Mouse (Mus musculus) heart, embryonic 15.5 days (tissue): ENCODE results near the gene Tmsb10. TPM values are rescaled to one million over a fixed set of nuclear protein-coding genes. Genes with fewer than 3 reads are reported as not detected.

ENCODE experiments used
- ATAC-seq: fragments of 200-750 bp; cut with Nextera tagmentation; replicated peaks from 2 replicates; pipeline ENCODE4 v1.8.0; 2017; ENCODE audit warnings: low read depth, moderate TSS enrichment; ENCODE audit not compliant: insufficient number of reproducible peaks, insufficient read depth, low FRiP score
- H3K27ac ChIP-seq: fragments of 300-500 bp; sonication (generic); 2 replicates; pipeline ENCODE4 v1.5.1; 2015; ENCODE audit warnings: mild to moderate bottlenecking, inconsistent platforms
- H3K27me3 ChIP-seq: fragments of 300-500 bp; sonication (generic); 2 replicates; pipeline ENCODE4 v1.6.1; 2015; ENCODE audit warnings: inconsistent platforms
- H3K36me3 ChIP-seq: fragments of 300-500 bp; sonication (generic); 2 replicates; pipeline ENCODE4 v1.6.1; 2015; ENCODE audit warnings: mild to moderate bottlenecking, inconsistent platforms
- H3K4me1 ChIP-seq: fragments of 300-500 bp; sonication (generic); replicated peaks from 2 replicates; pipeline ENCODE4 v1.6.1; 2015; ENCODE audit warnings: inconsistent platforms
- H3K4me2 ChIP-seq: fragments of 300-500 bp; sonication (generic); 2 replicates; pipeline ENCODE4 v1.6.1; 2015; ENCODE audit warnings: inconsistent platforms, mild to moderate bottlenecking, moderate library complexity
- H3K4me3 ChIP-seq: fragments of 300-500 bp; sonication (generic); 2 replicates; pipeline ENCODE4 v1.5.1; 2015; ENCODE audit warnings: mild to moderate bottlenecking, inconsistent platforms
- H3K9ac ChIP-seq: fragments of 300-500 bp; sonication (generic); 2 replicates; pipeline ENCODE4 v1.6.1; 2015; ENCODE audit warnings: mild to moderate bottlenecking, inconsistent platforms
- H3K9me3 ChIP-seq: fragments of 300-500 bp; sonication (generic); replicated peaks from 2 replicates; pipeline ENCODE4 v1.6.1; 2016; ENCODE audit warnings: inconsistent platforms
- WGBS: fragments of 180-500 bp; shearing (Covaris S2); methylation state at CpG from one replicate; pipeline ENCODE4 v1.1.7; 2015; ENCODE audit warnings: mixed read lengths; 5-methylcytosine and 5-hydroxymethylcytosine counted together
- polyA plus RNA-seq: library from polyadenylated mRNA; unstranded; fragments of >200 nt; fragmentation: Nextera tagmentation; extraction: Ambion mirVana; gene quantifications from 2 replicates; pipeline ENCODE4 v1.2.1, GENCODE M21; 2015

The Tmsb10 gene
- polyA plus RNA-seq, 1 experiment from 2014 or later, result 1,510 TPM

GRCm38 (mm10) chr6:72955517-72956198 lies 2.9 kb downstream of the Tmsb10 start:
- Histone ChIP-seq H3K27me3 (no peaks in the 10 kb centered on the region), H3K9ac (no peak overlapping the region), H3K27ac (peak overlapping the region; percentile 58), H3K4me2 (peak overlapping the region; percentile 75), H3K4me1 (peaks cover 23% of the 10 kb centered on the region), H3K9me3 (no peaks in the 10 kb centered on the region), H3K36me3 (no peaks in the 10 kb centered on the region), H3K4me3 (peak overlapping the region; percentile 66)
- WGBS, result 50% methylated on average over 8 of the region's 8 CpGs
- ATAC-seq, result no peak

GRCm38 (mm10) chr6:72954786-72955185 lies 3.8 kb downstream of the Tmsb10 start:
- Histone ChIP-seq H3K36me3 (no peaks in the 10 kb centered on the region), H3K9me3 (no peaks in the 10 kb centered on the region), H3K4me2 (no peak overlapping the region), H3K4me3 (no peak overlapping the region), H3K9ac (no peak overlapping the region), H3K27me3 (no peaks in the 10 kb centered on the region), H3K4me1 (peaks cover 23% of the 10 kb centered on the region), H3K27ac (peak overlapping the region; percentile 58)
- no peak for ATAC-seq
- 49% methylated on average over 7 of the region's 7 CpGs for WGBS

- H3K4me1 ChIP-seq, result peaks cover 19% of the 10 kb centered on the region
- H3K36me3 ChIP-seq, result no peaks in the 10 kb centered on the region
- ATAC-seq, result no peak
- H3K9ac ChIP-seq, result no peak overlapping the region
- no peaks in the 10 kb centered on the region for H3K27me3 ChIP-seq
- H3K9me3 ChIP-seq, result no peaks in the 10 kb centered on the region
- WGBS, result 82% methylated on average over 2 of the region's 2 CpGs
- no peak overlapping the region for H3K4me3 ChIP-seq
- no peak overlapping the region for H3K27ac ChIP-seq
- no peak overlapping the region for H3K4me2 ChIP-seq
Measured at GRCm38 (mm10) chr6:72952967-72953366, 5.6 kb downstream of the Tmsb10 start.

- H3K27me3 ChIP-seq, result no peaks in the 10 kb centered on the region
- no peaks in the 10 kb centered on the region for H3K9me3 ChIP-seq
- 50% methylated on average over 2 of the region's 2 CpGs for WGBS
- H3K4me2 ChIP-seq, result no peak overlapping the region
- no peak overlapping the region for H3K27ac ChIP-seq
- peaks cover 19% of the 10 kb centered on the region for H3K4me1 ChIP-seq
- no peak for ATAC-seq
- no peaks in the 10 kb centered on the region for H3K36me3 ChIP-seq
- H3K9ac ChIP-seq, result no peak overlapping the region
- no peak overlapping the region for H3K4me3 ChIP-seq
Measured at GRCm38 (mm10) chr6:72952221-72952620, 6.3 kb downstream of the Tmsb10 start.

GRCm38 (mm10) chr6:72949161-72949756 lies 9.3 kb downstream of the Tmsb10 start:
- H3K4me2 ChIP-seq, result no peak overlapping the region
- no peaks in the 10 kb centered on the region for H3K36me3 ChIP-seq
- no peaks in the 10 kb centered on the region for H3K9me3 ChIP-seq
- no peak for ATAC-seq
- H3K4me3 ChIP-seq, result no peak overlapping the region
- H3K27me3 ChIP-seq, result no peaks in the 10 kb centered on the region
- H3K27ac ChIP-seq, result no peak overlapping the region
- no peak overlapping the region for H3K9ac ChIP-seq
- no peaks in the 10 kb centered on the region for H3K4me1 ChIP-seq
- WGBS, result 83% methylated on average over 9 of the region's 9 CpGs

GRCm38 (mm10) chr6:72948392-72948791 lies 10.2 kb downstream of the Tmsb10 start:
- H3K27ac ChIP-seq, result no peak overlapping the region
- H3K4me2 ChIP-seq, result no peak overlapping the region
- no peaks in the 10 kb centered on the region for H3K36me3 ChIP-seq
- no peak overlapping the region for H3K9ac ChIP-seq
- H3K4me1 ChIP-seq, result no peaks in the 10 kb centered on the region
- no peaks in the 10 kb centered on the region for H3K27me3 ChIP-seq
- H3K4me3 ChIP-seq, result no peak overlapping the region
- no peak for ATAC-seq
- 79% methylated on average over 3 of the region's 3 CpGs for WGBS
- no peaks in the 10 kb centered on the region for H3K9me3 ChIP-seq

- Histone ChIP-seq H3K9me3 (no peaks in the 10 kb centered on the region), H3K4me1 (no peaks in the 10 kb centered on the region), H3K9ac (no peak overlapping the region), H3K27me3 (no peaks in the 10 kb centered on the region), H3K36me3 (no peaks in the 10 kb centered on the region), H3K27ac (no peak overlapping the region), H3K4me2 (no peak overlapping the region), H3K4me3 (no peak overlapping the region)
- WGBS, result 57% methylated on average over 6 of the region's 6 CpGs
- no peak for ATAC-seq
Measured at GRCm38 (mm10) chr6:72947960-72948359, 10.6 kb downstream of the Tmsb10 start.

GRCm38 (mm10) chr6:72940493-72940892 lies 18.1 kb downstream of the Tmsb10 start:
- Histone ChIP-seq H3K36me3 (no peaks in the 10 kb centered on the region), H3K4me2 (no peak overlapping the region), H3K27me3 (no peaks in the 10 kb centered on the region), H3K9me3 (no peaks in the 10 kb centered on the region), H3K4me3 (no peak overlapping the region), H3K27ac (no peak overlapping the region), H3K4me1 (no peaks in the 10 kb centered on the region), H3K9ac (no peak overlapping the region)
- 10% methylated on average over 3 of the region's 3 CpGs for WGBS
- no peak for ATAC-seq

- 43% methylated on average over 5 of the region's 5 CpGs for WGBS
- no peaks in the 10 kb centered on the region for H3K36me3 ChIP-seq
- H3K27me3 ChIP-seq, result no peaks in the 10 kb centered on the region
- no peak overlapping the region for H3K9ac ChIP-seq
- no peak overlapping the region for H3K27ac ChIP-seq
- no peaks in the 10 kb centered on the region for H3K9me3 ChIP-seq
- H3K4me1 ChIP-seq, result no peaks in the 10 kb centered on the region
- H3K4me2 ChIP-seq, result no peak overlapping the region; the same call in 1 of the 2 replicates
- no peak for ATAC-seq
- H3K4me3 ChIP-seq, result no peak overlapping the region
Measured at GRCm38 (mm10) chr6:72937859-72938258, 20.7 kb downstream of the Tmsb10 start.

GRCm38 (mm10) chr6:72937430-72937829 lies 21.1 kb downstream of the Tmsb10 start:
- WGBS, result 68% methylated on average over 3 of the region's 3 CpGs
- no peak overlapping the region for H3K4me3 ChIP-seq
- no peaks in the 10 kb centered on the region for H3K27me3 ChIP-seq
- H3K36me3 ChIP-seq, result no peaks in the 10 kb centered on the region
- no peak overlapping the region for H3K27ac ChIP-seq
- no peak overlapping the region for H3K9ac ChIP-seq
- no peaks in the 10 kb centered on the region for H3K9me3 ChIP-seq
- H3K4me2 ChIP-seq, result no peak overlapping the region; the same call in 1 of the 2 replicates
- no peaks in the 10 kb centered on the region for H3K4me1 ChIP-seq
- no peak for ATAC-seq

- Histone ChIP-seq H3K9ac (no peak overlapping the region), H3K4me1 (no peaks in the 10 kb centered on the region), H3K9me3 (no peaks in the 10 kb centered on the region), H3K4me3 (no peak overlapping the region), H3K36me3 (no peaks in the 10 kb centered on the region), H3K27me3 (no peaks in the 10 kb centered on the region), H3K27ac (no peak overlapping the region), H3K4me2 (no peak overlapping the region)
- ATAC-seq, result no peak
- WGBS, result 90% methylated on average over 1 of the region's 1 CpGs
Measured at GRCm38 (mm10) chr6:72932955-72933354, 25.6 kb downstream of the Tmsb10 start.

GRCm38 (mm10) chr6:72931533-72931932 lies 27.0 kb downstream of the Tmsb10 start:
- no peaks in the 10 kb centered on the region for H3K9me3 ChIP-seq
- no peak for ATAC-seq

More at GRCm38 (mm10) chr6:72931533-72931932, 27.0 kb downstream of the Tmsb10 start:
- no peak overlapping the region for H3K4me2 ChIP-seq
- no peak overlapping the region for H3K9ac ChIP-seq
- H3K4me1 ChIP-seq, result peaks cover 10% of the 10 kb centered on the region
- no peaks in the 10 kb centered on the region for H3K27me3 ChIP-seq
- H3K36me3 ChIP-seq, result no peaks in the 10 kb centered on the region
- no peak overlapping the region for H3K4me3 ChIP-seq
- WGBS, result 71% methylated on average over 3 of the region's 3 CpGs
- H3K27ac ChIP-seq, result no peak overlapping the region
